Mouse (Mus musculus): Measurements from ENCODE around the gene Lsm12. TPM values are rescaled to one million over a fixed set of nuclear protein-coding genes. Genes with fewer than 3 reads are reported as not detected.
A peak's percentile ranks its signal among the peaks of the same experiment; 100 is the strongest.
"Not testable (repeated sequence)": the region's sequence is repeated elsewhere in the genome, so short reads cannot be mapped to it uniquely, and the experiment has no call there.

Gene Lsm12
- polyA plus RNA-seq, 1 experiment = 93.7 TPM

DNA sequence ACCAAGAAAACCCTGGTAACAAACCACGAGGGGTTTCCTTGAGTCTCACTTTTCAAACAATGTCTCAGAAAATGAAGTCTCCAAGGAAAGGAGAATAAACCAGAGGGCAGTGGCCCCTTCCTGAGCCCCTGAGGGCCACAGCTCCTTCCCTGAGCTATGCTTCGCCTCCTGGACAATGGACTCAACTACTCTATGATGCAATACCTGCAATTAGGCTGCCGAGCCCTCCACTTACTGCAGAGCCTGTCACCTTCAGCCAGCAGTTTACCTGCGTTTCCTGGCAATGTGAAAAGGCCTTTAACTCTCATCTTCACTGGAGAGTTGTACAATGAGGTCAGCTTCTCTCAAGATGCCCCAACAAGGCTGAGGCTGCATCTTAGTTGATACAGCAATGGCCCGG is 16.4 kb downstream of the Lsm12 start:
- Histone ChIP-seq H3K4me3 (ENCODE audit: insufficient read depth, low read depth, low read length) (no peak overlapping the region), H3K4me1 (ENCODE audit: control insufficient read depth, insufficient read depth, insufficient read length, low read length) (no peaks in the 10 kb centered on the region), H3K27ac (replicated peaks; ENCODE audit: low read depth, low read length) (no peak overlapping the region)

DNA sequence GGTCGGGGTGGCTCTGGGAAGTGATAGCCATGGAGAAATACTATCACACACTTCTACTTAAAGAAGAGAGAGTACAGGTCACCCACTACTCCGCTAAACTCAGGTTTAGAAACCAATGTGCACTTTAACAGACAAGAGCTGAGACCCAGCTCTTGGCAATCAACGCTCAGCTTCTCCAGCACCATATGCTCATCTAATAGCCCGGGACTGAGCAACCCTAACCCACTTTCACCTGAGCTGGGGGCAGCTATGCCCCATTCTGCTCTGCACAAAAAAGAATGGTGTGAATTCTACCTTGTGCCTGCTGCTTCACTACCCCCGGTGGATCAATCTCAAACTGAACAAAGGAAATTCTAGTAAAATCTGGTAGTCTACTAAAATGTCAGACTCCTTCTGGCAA is 17.6 kb downstream of the Lsm12 start:
- no peak overlapping the region for H3K4me3 ChIP-seq (ENCODE audit: insufficient read depth, low read depth, low read length)
- no peaks in the 10 kb centered on the region for H3K4me1 ChIP-seq (ENCODE audit: control insufficient read depth, insufficient read depth, insufficient read length, low read length)
- H3K27ac ChIP-seq (replicated peaks; ENCODE audit: low read depth, low read length) = no peak overlapping the region

DNA sequence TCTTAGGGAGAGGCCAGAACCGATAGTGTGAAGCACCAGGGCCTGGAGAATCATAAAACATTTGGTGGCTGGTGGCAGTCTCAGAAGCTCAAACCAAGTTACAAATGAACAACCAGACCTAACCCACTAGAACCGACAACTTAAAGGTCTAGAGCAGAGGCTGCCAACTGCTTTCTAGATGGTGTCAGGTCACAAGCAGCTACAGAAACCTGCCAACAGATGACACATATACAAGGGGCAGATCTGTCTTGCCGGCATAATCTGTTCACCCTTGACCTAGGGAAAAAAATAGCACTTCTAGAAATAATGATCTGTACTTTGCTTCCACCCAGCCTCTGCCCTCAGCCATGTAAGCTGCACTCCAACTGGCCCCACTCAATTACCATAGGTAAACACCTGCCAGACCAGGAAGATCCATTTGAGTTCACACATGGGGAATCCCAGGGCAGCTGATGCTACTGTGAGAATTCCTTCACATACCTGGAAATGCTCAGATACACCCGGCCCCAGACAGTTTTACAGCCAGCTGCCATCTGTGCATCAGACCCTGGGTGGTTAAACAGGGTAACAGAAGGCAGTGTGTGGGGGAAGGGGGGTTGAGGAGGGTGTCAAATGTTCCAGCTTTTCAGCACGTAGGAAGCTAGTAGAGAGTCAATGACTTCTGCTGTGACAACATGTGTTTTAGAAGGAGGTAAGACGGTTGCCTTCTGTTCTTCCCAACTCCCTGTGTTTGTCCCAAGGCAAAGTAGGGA is 18.9 kb downstream of the Lsm12 start:
- no peaks in the 10 kb centered on the region for H3K4me1 ChIP-seq (ENCODE audit: control insufficient read depth, insufficient read depth, insufficient read length, low read length)
- H3K27ac ChIP-seq (replicated peaks; ENCODE audit: low read depth, low read length) = no peak overlapping the region
- H3K4me3 ChIP-seq (ENCODE audit: insufficient read depth, low read depth, low read length) = no peak overlapping the region

- no peak overlapping the region for H3K27ac ChIP-seq (replicated peaks; ENCODE audit: low read depth, low read length)
- H3K4me3 ChIP-seq (ENCODE audit: insufficient read depth, low read depth, low read length) = no peak overlapping the region
- H3K4me1 ChIP-seq (ENCODE audit: control insufficient read depth, insufficient read depth, insufficient read length, low read length) = no peaks in the 10 kb centered on the region; the same call in 1 of the 2 replicates
These were observed 25.3 kb downstream of the Lsm12 start for GRCm38 (mm10) chr11:102159781-102160180.

DNA sequence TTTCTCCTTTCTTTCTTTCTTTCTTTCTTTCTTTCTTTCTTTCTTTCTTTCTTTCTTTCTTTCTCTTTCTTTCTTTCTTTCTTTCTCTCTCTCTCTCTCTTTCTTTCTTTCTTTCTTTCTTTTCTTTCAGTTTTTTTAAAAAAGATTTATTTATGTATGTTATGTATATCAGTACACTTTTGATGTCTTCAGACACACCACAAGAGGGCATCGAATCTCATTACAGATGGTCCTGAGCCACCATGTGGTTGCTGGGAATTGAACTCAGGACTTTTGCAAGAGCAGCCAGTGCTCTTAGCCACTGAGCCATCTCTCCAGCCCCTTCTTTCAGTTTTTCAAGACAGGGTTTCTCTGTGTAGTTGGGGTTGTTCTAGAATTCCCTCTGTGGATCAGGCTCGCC is 27.1 kb downstream of the Lsm12 start:
- H3K27ac ChIP-seq (replicated peaks; ENCODE audit: low read depth, low read length); H3K4me3 ChIP-seq (ENCODE audit: insufficient read depth, low read depth, low read length); H3K4me1 ChIP-seq (ENCODE audit: control insufficient read depth, insufficient read depth, insufficient read length, low read length): not testable (repeated sequence)

GRCm38 (mm10) chr11:102156786-102157089 is 28.4 kb downstream of the Lsm12 start:
- Histone ChIP-seq H3K27ac (replicated peaks; ENCODE audit: low read depth, low read length) (no peak overlapping the region), H3K4me3 (ENCODE audit: insufficient read depth, low read depth, low read length) (no peak overlapping the region), H3K4me1 (ENCODE audit: control insufficient read depth, insufficient read depth, insufficient read length, low read length) (no peaks in the 10 kb centered on the region; the same call in 1 of the 2 replicates)

DNA sequence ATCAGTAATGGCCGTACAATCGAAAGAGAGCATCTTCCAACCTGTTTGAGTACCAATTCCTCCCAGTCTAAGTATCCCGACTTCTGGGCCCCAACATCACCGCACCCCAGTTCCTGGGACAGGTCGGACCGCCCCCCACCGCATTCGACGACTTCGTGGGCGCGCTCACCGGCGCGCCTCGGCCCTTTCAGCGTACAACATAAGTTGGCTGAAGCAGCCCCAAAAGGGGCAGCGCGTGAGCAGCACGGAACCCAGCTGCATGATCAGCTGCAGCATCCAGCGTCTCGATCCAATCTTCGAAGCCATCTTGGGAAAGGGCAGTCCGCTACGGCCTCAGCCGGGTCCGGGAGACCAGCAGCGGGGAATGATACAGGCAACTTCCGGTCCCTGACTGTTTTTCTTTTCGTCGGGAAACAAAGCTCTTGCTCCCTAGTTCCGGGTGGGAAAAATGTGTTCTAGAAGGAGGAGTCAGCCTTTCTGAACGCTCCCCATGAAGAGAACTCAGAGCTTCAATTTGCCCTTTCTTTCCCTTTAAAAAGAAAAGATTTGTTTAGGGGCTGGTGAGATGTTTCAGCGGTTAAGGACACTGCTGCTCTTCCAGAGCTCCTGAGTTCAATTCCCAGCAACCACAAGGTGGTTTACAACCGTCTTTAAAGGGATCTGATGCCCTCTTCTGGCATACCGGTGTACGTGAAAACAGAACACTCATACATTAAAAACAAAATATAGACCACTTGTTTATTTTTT is 28.9 kb downstream of the Lsm12 start, which contains the start of gene Tmem101:
Gene Tmem101, minus strand, starts transcription at position 366 of the 747 bp plus-strand sequence.
- peak within 1 kb of the TSS; percentile 85 for H3K4me3 ChIP-seq (ENCODE audit: insufficient read depth, low read depth, low read length)
- no peak within 1 kb of the TSS for H3K27ac ChIP-seq (replicated peaks; ENCODE audit: low read depth, low read length)
- no peaks in the 10 kb centered on the region; the same call in 1 of the 2 replicates for H3K4me1 ChIP-seq (ENCODE audit: control insufficient read depth, insufficient read depth, insufficient read length, low read length)

GRCm38 (mm10) chr11:102147213-102147989 is 37.7 kb downstream of the Lsm12 start:
- Histone ChIP-seq H3K27ac (replicated peaks; ENCODE audit: low read depth, low read length) (no peak overlapping the region), H3K4me3 (ENCODE audit: insufficient read depth, low read depth, low read length) (no peak overlapping the region), H3K4me1 (ENCODE audit: control insufficient read depth, insufficient read depth, insufficient read length, low read length) (no peaks in the 10 kb centered on the region; the same call in 1 of the 2 replicates)

DNA sequence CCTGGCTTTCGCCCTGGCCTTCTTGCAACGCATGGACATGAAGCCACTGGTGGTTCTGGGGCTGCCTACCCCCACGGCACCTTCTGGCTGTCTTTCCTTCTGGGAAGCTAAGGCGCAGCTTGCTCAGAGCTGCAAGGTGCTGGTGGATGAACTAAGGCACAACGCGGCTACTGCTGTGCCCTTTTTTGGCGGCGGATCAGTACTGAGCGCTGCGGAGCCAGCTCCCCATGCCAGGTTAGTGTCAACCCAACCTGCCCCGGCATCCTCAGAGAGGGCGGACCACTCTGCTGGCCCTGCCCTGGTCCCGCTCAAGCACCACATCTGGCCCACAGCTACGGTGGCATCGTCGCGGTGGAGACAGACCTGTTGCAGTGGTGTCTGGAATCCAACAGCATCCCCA is 38.6 kb downstream of the Lsm12 start:
- no peaks in the 10 kb centered on the region; the same call in 1 of the 2 replicates for H3K4me1 ChIP-seq (ENCODE audit: control insufficient read depth, insufficient read depth, insufficient read length, low read length)
- no peak overlapping the region for H3K27ac ChIP-seq (replicated peaks; ENCODE audit: low read depth, low read length)
- H3K4me3 ChIP-seq (ENCODE audit: insufficient read depth, low read depth, low read length) = no peak overlapping the region

DNA sequence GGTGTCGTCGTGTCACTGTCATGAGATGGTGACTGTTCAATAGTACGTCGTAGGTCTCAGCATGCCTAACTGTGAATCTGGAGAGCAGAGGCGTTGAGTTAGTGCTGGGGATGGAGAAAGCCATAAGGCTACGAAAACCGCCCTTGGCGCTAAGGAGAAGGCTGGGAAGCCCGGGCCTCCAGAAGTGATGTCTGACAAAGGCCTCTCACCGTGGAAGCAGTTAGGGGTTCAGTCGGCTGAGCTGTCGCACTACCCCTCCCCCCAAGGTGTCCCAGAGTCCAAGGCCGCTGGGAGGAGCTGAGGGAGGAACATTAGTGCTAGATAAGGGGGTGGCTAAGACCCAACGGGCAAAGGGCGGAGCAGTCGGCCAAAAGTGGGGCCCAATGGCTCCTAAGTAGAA is 39.1 kb downstream of the Lsm12 start:
- no peak overlapping the region for H3K27ac ChIP-seq (replicated peaks; ENCODE audit: low read depth, low read length)
- H3K4me3 ChIP-seq (ENCODE audit: insufficient read depth, low read depth, low read length) = peak overlapping the region; percentile 19; the same call in 1 of the 2 replicates
- H3K4me1 ChIP-seq (ENCODE audit: control insufficient read depth, insufficient read depth, insufficient read length, low read length) = no peaks in the 10 kb centered on the region; the same call in 1 of the 2 replicates

DNA sequence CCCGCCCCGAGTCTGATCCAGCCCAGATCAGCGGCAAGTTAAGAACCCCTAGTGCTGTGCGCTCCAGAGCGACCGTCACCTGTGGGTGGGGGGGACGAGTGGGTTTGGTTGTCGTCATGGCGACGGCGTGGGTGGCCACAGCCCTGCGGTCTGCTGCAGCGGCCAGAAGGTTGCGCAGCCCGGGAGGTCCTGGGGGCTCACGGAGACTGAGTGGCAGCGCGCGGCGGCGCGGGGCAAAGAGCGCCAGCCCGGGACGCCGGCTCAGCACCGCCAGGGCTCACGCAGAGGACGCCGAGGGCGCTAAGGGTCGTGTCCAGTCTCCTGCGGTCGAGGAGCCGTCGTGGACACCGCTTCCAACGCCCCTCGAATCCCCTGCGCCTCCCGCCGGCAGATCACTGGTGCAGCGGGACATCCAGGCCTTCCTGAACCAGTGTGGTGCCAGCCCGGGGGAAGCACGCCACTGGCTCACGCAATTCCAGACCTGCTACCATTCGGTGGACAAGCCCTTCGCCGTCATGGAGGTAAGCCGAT is 39.6 kb downstream of the Lsm12 start, which contains the start of gene Nags:
Gene Nags, plus strand, starts transcription at position 43 of the 531 bp plus-strand sequence.
- Histone ChIP-seq H3K4me3 (ENCODE audit: insufficient read depth, low read depth, low read length) (peak within 1 kb of the TSS; percentile 19; the same call in 1 of the 2 replicates), H3K27ac (replicated peaks; ENCODE audit: low read depth, low read length) (no peak within 1 kb of the TSS), H3K4me1 (ENCODE audit: control insufficient read depth, insufficient read depth, insufficient read length, low read length) (no peaks in the 10 kb centered on the region; the same call in 1 of the 2 replicates)

DNA sequence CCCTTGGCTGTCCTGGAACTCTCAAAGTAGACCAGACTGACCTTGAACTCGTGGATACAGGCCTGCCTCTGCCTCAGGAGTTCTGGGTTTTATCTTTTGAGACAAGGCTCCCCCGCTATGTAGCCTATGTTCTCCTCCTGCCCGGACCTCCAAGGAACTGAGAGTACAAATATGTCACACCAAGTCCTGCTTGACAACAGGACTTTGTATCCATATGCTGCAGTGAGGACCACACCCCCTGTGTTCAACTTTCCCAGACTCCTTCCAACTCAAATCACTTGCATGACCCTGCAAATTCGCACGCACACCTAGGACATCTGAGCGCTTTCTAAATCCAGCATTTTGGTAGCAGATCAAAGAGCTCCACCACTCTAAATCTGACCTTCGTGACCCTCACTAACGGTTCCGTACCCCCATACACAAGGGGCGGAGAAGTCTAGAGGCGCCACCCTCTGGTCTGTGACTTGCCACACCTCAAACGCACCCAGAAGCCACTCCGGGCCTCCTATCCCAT is 40.1 kb downstream of the Lsm12 start:
- Histone ChIP-seq H3K27ac (replicated peaks; ENCODE audit: low read depth, low read length) (no peak overlapping the region), H3K4me1 (ENCODE audit: control insufficient read depth, insufficient read depth, insufficient read length, low read length) (no peaks in the 10 kb centered on the region; the same call in 1 of the 2 replicates), H3K4me3 (ENCODE audit: insufficient read depth, low read depth, low read length) (no peak overlapping the region)

- H3K4me1 ChIP-seq (ENCODE audit: control insufficient read depth, insufficient read depth, insufficient read length, low read length) = no peaks in the 10 kb centered on the region; the same call in 1 of the 2 replicates
- no peak overlapping the region for H3K27ac ChIP-seq (replicated peaks; ENCODE audit: low read depth, low read length)
- no peak overlapping the region for H3K4me3 ChIP-seq (ENCODE audit: insufficient read depth, low read depth, low read length)
These were observed 42.7 kb downstream of the Lsm12 start for GRCm38 (mm10) chr11:102142355-102142754.

GRCm38 (mm10) chr11:102140508-102140907 is 44.6 kb downstream of the Lsm12 start:
- Histone ChIP-seq H3K4me3 (ENCODE audit: insufficient read depth, low read depth, low read length) (no peak overlapping the region), H3K4me1 (ENCODE audit: control insufficient read depth, insufficient read depth, insufficient read length, low read length) (no peaks in the 10 kb centered on the region), H3K27ac (replicated peaks; ENCODE audit: low read depth, low read length) (no peak overlapping the region)

GRCm38 (mm10) chr11:102138447-102138740 is 46.7 kb downstream of the Lsm12 start:
- H3K4me3 ChIP-seq (ENCODE audit: insufficient read depth, low read depth, low read length) = no peak overlapping the region
- no peaks in the 10 kb centered on the region for H3K4me1 ChIP-seq (ENCODE audit: control insufficient read depth, insufficient read depth, insufficient read length, low read length)
- H3K27ac ChIP-seq (replicated peaks; ENCODE audit: low read depth, low read length) = no peak overlapping the region

Measured in brown adipose tissue, adult 24 weeks (tissue).